Mouse (Mus musculus): ENCODE results near the gene Epb41l1.

DNA sequence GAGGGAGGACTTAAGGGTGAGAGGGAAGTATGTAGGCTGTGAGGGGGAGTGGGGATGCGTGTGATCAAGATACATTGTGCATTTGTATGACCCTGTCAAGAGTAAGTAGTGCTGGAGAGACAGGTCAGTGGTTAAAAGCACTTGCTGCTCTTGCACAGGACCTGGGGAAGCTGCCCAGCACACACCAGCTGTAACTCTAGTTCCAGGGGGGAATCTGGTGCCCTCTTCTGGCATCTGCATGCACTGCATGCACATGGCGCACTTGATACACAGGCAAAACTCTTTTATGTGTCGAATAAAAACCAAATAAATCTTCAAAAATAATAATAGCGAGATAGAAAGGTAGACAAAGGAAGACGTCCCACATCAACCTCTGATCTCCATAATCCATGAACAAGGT is 77.2 kb downstream of the Epb41l1 start:
- TF ChIP-seq POLR2A (IDR thresholded peaks at IDR 0.05; ENCODE audit: control insufficient read depth, low read depth, low read length) (no peak), CTCF (IDR thresholded peaks at IDR 0.05; ENCODE audit: control insufficient read depth, insufficient read depth, insufficient replicate concordance, low read depth, low read length) (peak; percentile 65; the same call in 1 of the 2 replicates)
